Mouse (Mus musculus): ENCODE data around the gene Chrdl2. TPM values are rescaled to one million over a fixed set of nuclear protein-coding genes. Genes with fewer than 3 reads are reported as not detected.
"Not testable (repeated sequence)": the region's sequence is repeated elsewhere in the genome, so short reads cannot be mapped to it uniquely, and the experiment has no call there.

The Chrdl2 gene
- polyA plus RNA-seq, 1 experiment: 0.34 TPM

DNA sequence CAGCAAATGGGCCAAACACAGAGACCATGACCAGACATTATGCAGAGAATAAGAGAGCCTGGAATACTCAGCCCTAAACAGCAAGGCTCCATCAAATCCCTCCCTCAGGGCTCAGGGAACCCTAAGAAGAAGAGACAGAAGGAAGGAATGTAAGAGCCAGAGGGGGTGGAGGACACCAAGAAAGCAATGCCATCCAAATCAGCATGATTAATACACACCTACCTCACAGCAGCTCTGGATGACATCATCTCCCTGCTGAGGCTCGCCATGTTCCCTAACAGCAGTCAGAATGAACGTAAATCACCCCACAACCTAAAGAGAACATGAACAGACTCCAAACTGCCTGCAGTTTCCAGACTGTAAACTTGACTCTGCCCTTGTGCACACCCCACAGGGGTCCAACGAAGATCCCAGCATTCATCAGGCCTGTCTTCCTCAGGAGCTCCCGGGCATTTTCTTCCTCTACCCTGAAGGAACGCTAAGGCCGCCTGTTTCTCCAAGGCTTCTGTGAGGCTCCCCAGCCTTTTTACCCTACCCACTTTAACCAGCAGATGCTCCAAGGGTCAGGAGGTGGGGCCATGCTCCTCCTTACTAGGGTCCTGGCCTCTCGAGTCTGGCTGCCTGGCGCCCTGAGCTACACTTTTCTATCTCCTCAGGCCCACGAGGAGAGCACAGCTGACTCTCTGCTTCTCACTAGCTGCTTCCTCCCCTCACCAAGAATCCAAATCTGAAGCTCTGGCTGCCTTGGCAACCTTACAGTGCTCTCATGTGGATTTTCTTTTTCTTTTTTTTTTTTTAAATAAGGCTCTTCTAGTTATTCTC, 40.7 kb upstream of the Chrdl2 start:
- Histone ChIP-seq H3K27ac (ENCODE audit: insufficient read depth, low read depth, low read length) (peak overlapping the region; percentile 45), H3K36me3 (ENCODE audit: control insufficient read depth, insufficient read depth, low read length) (no peaks in the 10 kb centered on the region), H3K27me3 (ENCODE audit: control insufficient read depth, insufficient read depth, low read length) (no peaks in the 10 kb centered on the region), H3K4me3 (ENCODE audit: low read depth, low read length) (no peak overlapping the region), H3K4me1 (ENCODE audit: control insufficient read depth, insufficient read depth, insufficient read length, low read length) (peaks cover 16% of the 10 kb centered on the region; the same call in 1 of the 2 replicates)
- WGBS: 39% methylated on average over 9 of the region's 9 CpGs
- TF ChIP-seq CTCF (IDR thresholded peaks at IDR 0.05; ENCODE audit: extremely low read depth, insufficient read length, insufficient replicate concordance, low read depth, low read length) (no peak), POLR2A (IDR thresholded peaks at IDR 0.05; ENCODE audit: low read depth, low read length) (no peak)

GRCm38 (mm10) chr7:99966011-99966721, 39.8 kb upstream of the Chrdl2 start:
- no peak overlapping the region for H3K27ac ChIP-seq (ENCODE audit: insufficient read depth, low read depth, low read length)
- no peaks in the 10 kb centered on the region for H3K27me3 ChIP-seq (ENCODE audit: control insufficient read depth, insufficient read depth, low read length)
- H3K4me1 ChIP-seq (ENCODE audit: control insufficient read depth, insufficient read depth, insufficient read length, low read length): peaks cover 16% of the 10 kb centered on the region; the same call in 1 of the 2 replicates
- WGBS: 79% methylated on average over 9 of the region's 9 CpGs
- no peaks in the 10 kb centered on the region for H3K36me3 ChIP-seq (ENCODE audit: control insufficient read depth, insufficient read depth, low read length)
- TF ChIP-seq CTCF (IDR thresholded peaks at IDR 0.05; ENCODE audit: extremely low read depth, insufficient read length, insufficient replicate concordance, low read depth, low read length) (no peak), POLR2A (IDR thresholded peaks at IDR 0.05; ENCODE audit: low read depth, low read length) (no peak)
- H3K4me3 ChIP-seq (ENCODE audit: low read depth, low read length): no peak overlapping the region

DNA sequence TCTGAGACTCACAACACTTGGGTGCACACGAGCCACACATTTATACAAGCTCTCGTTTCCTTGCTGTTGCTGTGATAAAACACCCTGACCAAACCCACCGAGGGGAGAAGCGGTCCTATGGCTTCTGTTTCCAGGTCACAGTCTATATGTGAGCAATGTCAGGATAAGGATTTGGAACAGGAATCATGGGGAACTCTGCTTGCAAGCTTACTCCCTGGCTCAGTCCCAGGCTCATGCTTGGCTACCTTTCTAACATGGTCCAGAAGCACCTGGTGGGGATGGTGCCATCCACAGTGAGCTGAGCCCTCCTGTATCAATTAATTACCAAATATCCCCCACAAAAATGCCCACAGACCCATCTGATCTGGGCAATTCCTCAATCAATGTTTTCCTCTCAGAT, 36.8 kb upstream of the Chrdl2 start:
- WGBS: 90% methylated on average over 4 of the region's 4 CpGs
- no peaks in the 10 kb centered on the region for H3K36me3 ChIP-seq (ENCODE audit: control insufficient read depth, insufficient read depth, low read length)
- TF ChIP-seq POLR2A (IDR thresholded peaks at IDR 0.05; ENCODE audit: low read depth, low read length) (no peak), CTCF (IDR thresholded peaks at IDR 0.05; ENCODE audit: extremely low read depth, insufficient read length, insufficient replicate concordance, low read depth, low read length) (no peak)
- no peaks in the 10 kb centered on the region for H3K27me3 ChIP-seq (ENCODE audit: control insufficient read depth, insufficient read depth, low read length)
- H3K4me3 ChIP-seq (ENCODE audit: low read depth, low read length): no peak overlapping the region
- no peak overlapping the region for H3K27ac ChIP-seq (ENCODE audit: insufficient read depth, low read depth, low read length)
- peaks cover 8% of the 10 kb centered on the region; the same call in 1 of the 2 replicates for H3K4me1 ChIP-seq (ENCODE audit: control insufficient read depth, insufficient read depth, insufficient read length, low read length)

GRCm38 (mm10) chr7:99971926-99972325, 34.0 kb upstream of the Chrdl2 start:
- H3K27me3 ChIP-seq (ENCODE audit: control insufficient read depth, insufficient read depth, low read length): no peaks in the 10 kb centered on the region
- no peaks in the 10 kb centered on the region for H3K36me3 ChIP-seq (ENCODE audit: control insufficient read depth, insufficient read depth, low read length)
- TF ChIP-seq CTCF (IDR thresholded peaks at IDR 0.05; ENCODE audit: extremely low read depth, insufficient read length, insufficient replicate concordance, low read depth, low read length) (no peak), POLR2A (IDR thresholded peaks at IDR 0.05; ENCODE audit: low read depth, low read length) (no peak)
- WGBS: 69% methylated on average over 2 of the region's 2 CpGs
- no peak overlapping the region for H3K4me3 ChIP-seq (ENCODE audit: low read depth, low read length)
- H3K27ac ChIP-seq (ENCODE audit: insufficient read depth, low read depth, low read length): no peak overlapping the region
- H3K4me1 ChIP-seq (ENCODE audit: control insufficient read depth, insufficient read depth, insufficient read length, low read length): peaks cover 3% of the 10 kb centered on the region; the same call in 1 of the 2 replicates

DNA sequence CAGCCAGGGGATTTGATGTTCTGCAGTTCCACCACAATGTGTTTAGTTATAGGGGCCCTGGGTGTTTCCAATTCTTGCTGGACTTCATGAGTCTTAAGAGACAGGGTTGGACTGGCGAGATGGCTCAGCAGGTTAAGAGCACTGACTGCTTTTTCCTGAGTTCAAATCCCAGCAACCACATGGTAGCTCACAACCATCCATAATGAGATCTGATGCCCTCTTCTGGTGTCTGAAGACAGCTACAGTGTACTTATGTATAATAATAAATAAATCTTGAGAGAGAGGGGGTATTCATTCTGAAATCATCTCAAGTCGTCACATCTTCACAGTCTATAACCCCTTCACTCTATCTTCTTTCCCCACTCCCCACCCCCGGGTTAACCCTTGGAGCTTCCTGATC, 33.1 kb upstream of the Chrdl2 start:
- H3K4me3 ChIP-seq (ENCODE audit: low read depth, low read length); H3K36me3 ChIP-seq (ENCODE audit: control insufficient read depth, insufficient read depth, low read length); H3K27me3 ChIP-seq (ENCODE audit: control insufficient read depth, insufficient read depth, low read length); H3K4me1 ChIP-seq (ENCODE audit: control insufficient read depth, insufficient read depth, insufficient read length, low read length); H3K27ac ChIP-seq (ENCODE audit: insufficient read depth, low read depth, low read length): not testable (repeated sequence)
- 90% methylated on average over 3 of the region's 3 CpGs for WGBS

GRCm38 (mm10) chr7:99974208-99974970, 31.6 kb upstream of the Chrdl2 start:
- TF ChIP-seq CTCF (IDR thresholded peaks at IDR 0.05; ENCODE audit: extremely low read depth, insufficient read length, insufficient replicate concordance, low read depth, low read length) (no peak), POLR2A (IDR thresholded peaks at IDR 0.05; ENCODE audit: low read depth, low read length) (no peak)
- Histone ChIP-seq H3K4me3 (ENCODE audit: low read depth, low read length) (no peak overlapping the region), H3K27ac (ENCODE audit: insufficient read depth, low read depth, low read length) (no peak overlapping the region), H3K4me1 (ENCODE audit: control insufficient read depth, insufficient read depth, insufficient read length, low read length) (peaks cover 7% of the 10 kb centered on the region; the same call in 1 of the 2 replicates), H3K36me3 (ENCODE audit: control insufficient read depth, insufficient read depth, low read length) (no peaks in the 10 kb centered on the region), H3K27me3 (ENCODE audit: control insufficient read depth, insufficient read depth, low read length) (no peaks in the 10 kb centered on the region)
- 78% methylated on average over 10 of the region's 10 CpGs for WGBS

Measured in small intestine, adult 2 months (tissue).